Mouse (Mus musculus) small intestine, adult 2 months (tissue): Measurements from ENCODE around the gene Idh2. TPM values are rescaled to one million over a fixed set of nuclear protein-coding genes. Genes with fewer than 3 reads are reported as not detected.

Source experiments
- H3K27ac ChIP-seq: fragments of 200-500 bp; 2 replicates; pipeline ENCODE4 v1.5.1; 2012; ENCODE audit warnings: low read depth, low read length, control low read depth, inconsistent platforms; ENCODE audit not compliant: insufficient read depth
- H3K27me3 ChIP-seq: fragments of 200-500 bp; 2 replicates; pipeline ENCODE4 v1.6.1; 2012; ENCODE audit warnings: mild to moderate bottlenecking, moderate library complexity, low read length, inconsistent platforms; ENCODE audit not compliant: control insufficient read depth, insufficient read depth
- H3K36me3 ChIP-seq: fragments of 200-500 bp; 2 replicates; pipeline ENCODE4 v1.6.1; 2012; ENCODE audit warnings: mild to moderate bottlenecking, low read length, control low read depth, inconsistent platforms; ENCODE audit not compliant: control insufficient read depth, insufficient read depth
- H3K4me1 ChIP-seq: fragments of 200-500 bp; 2 replicates; pipeline ENCODE4 v1.6.1; 2012; ENCODE audit warnings: low read length, inconsistent platforms, mixed read lengths; ENCODE audit not compliant: control insufficient read depth, insufficient read depth, insufficient read length
- H3K4me3 ChIP-seq: fragments of 200-500 bp; 2 replicates; pipeline ENCODE4 v1.5.1; 2012; ENCODE audit warnings: low read depth, mild to moderate bottlenecking, control low read depth, inconsistent platforms, low read length, moderate library complexity
- CTCF ChIP-seq: fragments of 200-500 bp; IDR thresholded peaks from 2 replicates; pipeline ENCODE4 v1.5.1; 2012; ENCODE audit warnings: low read depth, mild to moderate bottlenecking, control low read depth, inconsistent platforms, low read length, moderate library complexity, mixed read lengths; ENCODE audit not compliant: insufficient replicate concordance, insufficient read length; ENCODE audit errors: extremely low read depth
- POLR2A ChIP-seq: fragments of 200-500 bp; IDR thresholded peaks from 2 replicates; pipeline ENCODE4 v1.6.1; 2012; ENCODE audit warnings: low read depth, mild to moderate bottlenecking, control low read depth, inconsistent platforms, low read length, moderate library complexity
- WGBS: fragments of 180-500 bp; shearing (Covaris S2); methylation state at CpG from one replicate; pipeline ENCODE4 v1.1.7; 2018; 5-methylcytosine and 5-hydroxymethylcytosine counted together
- polyA plus RNA-seq: library from polyadenylated mRNA; depleted of rRNA; stranded (reverse); fragments of >200 nt; gene quantifications from 2 replicates; pipeline ENCODE4 v1.2.3, GENCODE M21; 2012

Gene Idh2
- polyA plus RNA-seq, 1 experiment = 82.3 TPM

GRCm38 (mm10) chr7:80071209-80071608 lies 44.0 kb downstream of the Idh2 start:
- Histone ChIP-seq H3K27ac (no peak overlapping the region), H3K4me3 (no peak overlapping the region), H3K36me3 (peaks cover 2% of the 10 kb centered on the region; the same call in 1 of the 2 replicates), H3K4me1 (peaks cover 53% of the 10 kb centered on the region), H3K27me3 (no peaks in the 10 kb centered on the region)
- WGBS = 92% methylated on average over 9 of the region's 9 CpGs
- TF ChIP-seq CTCF = no peak
- no peak for TF ChIP-seq POLR2A

- WGBS = 34% methylated on average over 13 of the region's 13 CpGs
- peaks cover 43% of the 10 kb centered on the region for H3K4me1 ChIP-seq
- H3K36me3 ChIP-seq = peaks cover 4% of the 10 kb centered on the region; the same call in 1 of the 2 replicates
- H3K27me3 ChIP-seq = no peaks in the 10 kb centered on the region
- TF ChIP-seq CTCF (no peak), POLR2A (no peak)
- no peak overlapping the region for H3K4me3 ChIP-seq
- peak overlapping the region; percentile 26 for H3K27ac ChIP-seq
Measured at GRCm38 (mm10) chr7:80069615-80070327, 45.4 kb downstream of the Idh2 start.

- Histone ChIP-seq H3K36me3 (peaks cover 4% of the 10 kb centered on the region; the same call in 1 of the 2 replicates), H3K4me1 (peaks cover 32% of the 10 kb centered on the region), H3K27ac (no peak overlapping the region), H3K4me3 (no peak overlapping the region), H3K27me3 (no peaks in the 10 kb centered on the region)
- TF ChIP-seq POLR2A = no peak
- no peak for TF ChIP-seq CTCF
- 69% methylated on average over 7 of the region's 7 CpGs for WGBS
Measured at GRCm38 (mm10) chr7:80068341-80068740, 46.9 kb downstream of the Idh2 start.

GRCm38 (mm10) chr7:80066675-80067455 lies 48.3 kb downstream of the Idh2 start:
- Histone ChIP-seq H3K27ac (no peak overlapping the region), H3K27me3 (no peaks in the 10 kb centered on the region), H3K36me3 (peaks cover 4% of the 10 kb centered on the region; the same call in 1 of the 2 replicates), H3K4me1 (peaks cover 28% of the 10 kb centered on the region), H3K4me3 (no peak overlapping the region)
- TF ChIP-seq CTCF (no peak), POLR2A (no peak)
- 79% methylated on average over 13 of the region's 13 CpGs for WGBS

- Histone ChIP-seq H3K27me3 (no peaks in the 10 kb centered on the region), H3K4me1 (peaks cover 37% of the 10 kb centered on the region), H3K27ac (no peak overlapping the region), H3K36me3 (0 out of 2 replicates have a peak, but pooled peaks cover 1% of the 10 kb centered on the region), H3K4me3 (no peak overlapping the region)
- no peak for TF ChIP-seq POLR2A
- no peak for TF ChIP-seq CTCF
- 93% methylated on average over 3 of the region's 3 CpGs for WGBS
Measured at GRCm38 (mm10) chr7:80065250-80065649, 49.9 kb downstream of the Idh2 start.

GRCm38 (mm10) chr7:80063902-80064736 lies 51.1 kb downstream of the Idh2 start:
- 77% methylated on average over 15 of the region's 15 CpGs for WGBS
- Histone ChIP-seq H3K27me3 (no peaks in the 10 kb centered on the region), H3K4me1 (peaks cover 34% of the 10 kb centered on the region), H3K4me3 (no peak overlapping the region), H3K27ac (no peak overlapping the region), H3K36me3 (0 out of 2 replicates have a peak, but pooled peaks cover 1% of the 10 kb centered on the region)
- TF ChIP-seq CTCF (no peak), POLR2A (no peak)
